18 mouse cellular contexts compared by ENCODE assay signal in genomic region chr16:7228246-7228645, GRCm38 (mm10).
DNase-seq lines count a peak whose midpoint lies in the region; ATAC-seq and TF ChIP-seq lines count a peak whose summit lies in the region.
"Had no signal": no experiment of that assay in that cellular context is flagged by ENCODE, and none has a peak within 500 bp of the region (broad histone marks: within the 10 kb centered on the region; RNA-seq: fewer than 3 reads in every experiment).

No protein-coding gene starts in this region.

- TF ChIP-seq POLR2A in brain, embryonic 14.5 days (IDR thresholded peaks at IDR 0.05; ENCODE audit: borderline replicate concordance, extremely low read depth, insufficient read depth, insufficient read length, poor library complexity, severe bottlenecking), result no peak

- no peak overlapping the region for H3K27ac ChIP-seq in kidney, embryonic 16.5 days (ENCODE audit: low read length)
- H3K27ac ChIP-seq: embryonic facial prominence, embryonic 13.5 days; heart, embryonic 15.5 days; midbrain, embryonic 13.5 days; stomach, postnatal 0 days had no signal

- H3K9me3 ChIP-seq in kidney, embryonic 16.5 days (ENCODE audit: low read length), result no peaks in the 10 kb centered on the region
- H3K9me3 ChIP-seq: embryonic facial prominence, embryonic 13.5 days; heart, embryonic 15.5 days; midbrain, embryonic 13.5 days had no signal

- no peak for TF ChIP-seq CTCF in brain, embryonic 14.5 days (IDR thresholded peaks at IDR 0.05; ENCODE audit: borderline replicate concordance, extremely low read depth, insufficient read depth, insufficient read length)

- WGBS in kidney, embryonic 16.5 days, result 82% methylated on average over 5 of the region's 5 CpGs

- H3K4me2 ChIP-seq in kidney, embryonic 16.5 days (replicated peaks; ENCODE audit: low read depth, low read length), result no peak overlapping the region
- H3K4me2 ChIP-seq: embryonic facial prominence, embryonic 13.5 days; heart, embryonic 15.5 days; midbrain, embryonic 13.5 days had no signal

- H3K27me3 ChIP-seq in kidney, embryonic 16.5 days (ENCODE audit: insufficient read depth, low read length), result no peaks in the 10 kb centered on the region
- H3K27me3 ChIP-seq: embryonic facial prominence, embryonic 13.5 days; heart, embryonic 15.5 days; midbrain, embryonic 13.5 days had no signal

- no peak overlapping the region for H3K9ac ChIP-seq in kidney, embryonic 16.5 days (replicated peaks; ENCODE audit: low read length)
- H3K9ac ChIP-seq: embryonic facial prominence, embryonic 13.5 days; heart, embryonic 15.5 days; midbrain, embryonic 13.5 days had no signal

- H3K36me3 ChIP-seq in kidney, embryonic 16.5 days (ENCODE audit: insufficient read depth, low read length), result no peaks in the 10 kb centered on the region
- H3K36me3 ChIP-seq: embryonic facial prominence, embryonic 13.5 days; heart, embryonic 15.5 days had no signal

- H3K4me1 ChIP-seq in kidney, embryonic 16.5 days (ENCODE audit: insufficient read depth, low read length), result no peaks in the 10 kb centered on the region
- H3K4me1 ChIP-seq: embryonic facial prominence, embryonic 13.5 days; midbrain, embryonic 13.5 days had no signal

- no peak for DNase-seq in cerebellum, postnatal 4 days (ENCODE audit: low spot score in 2 of 2)
- DNase-seq in left cerebral cortex, postnatal 4 days, result peak; percentile 60
- no peak for DNase-seq in left cerebral cortex, adult 9 months (ENCODE audit: low spot score in 2 of 2)
- DNase-seq in brain, embryonic 14.5 days (ENCODE audit: low read depth), result peak; percentile 22
- peak; percentile 60 to 69 for DNase-seq in cerebellum, postnatal 10 days
- DNase-seq in frontal cortex, postnatal 36 days (ENCODE audit: low spot score in 2 of 2), result no peak
- DNase-seq: heart, adult 18-20 months; kidney, adult 9 months; kidney, postnatal 4 days; liver; lung, adult 18-20 months; thymus, postnatal 25 days had no signal

- no peak overlapping the region for H3K4me3 ChIP-seq in kidney, embryonic 16.5 days (ENCODE audit: low read length)
- H3K4me3 ChIP-seq: embryonic facial prominence, embryonic 13.5 days; heart, embryonic 15.5 days; midbrain, embryonic 13.5 days had no signal

- 0 out of 2 replicates have a peak, but pooled peaks have one; percentile 10 for ATAC-seq in cerebellum, adult (ENCODE audit: insufficient number of reproducible peaks, low FRiP score, low TSS enrichment)
- no peak for ATAC-seq in kidney, embryonic 16.5 days (ENCODE audit: low FRiP score, low TSS enrichment)
- ATAC-seq: midbrain, embryonic 13.5 days had no signal

- intact Hi-C loops in left cerebral cortex, postnatal 4 days (cut with DNase I), result no loop called here

Comparison
In these comparisons a context has a peak if more than half of its experiments do, and no peak if none do; other contexts are left out.
1. DNase-seq: peak in left cerebral cortex, postnatal 4 days (single experiment), brain, embryonic 14.5 days (single experiment) and cerebellum, postnatal 10 days (2 of 2); none in cerebellum, postnatal 4 days (0 of 2), left cerebral cortex, adult 9 months (0 of 2) and frontal cortex, postnatal 36 days (0 of 2).